Mouse (Mus musculus) heart, embryonic 15.5 days (tissue): ENCODE measurements around the gene Msrb2. TPM values are rescaled to one million over a fixed set of nuclear protein-coding genes. Genes with fewer than 3 reads are reported as not detected.

Source experiments
- ATAC-seq: fragments of 200-750 bp; cut with Nextera tagmentation; replicated peaks from 2 replicates; pipeline ENCODE4 v1.8.0; 2017; ENCODE audit warnings: low read depth, moderate TSS enrichment; ENCODE audit not compliant: insufficient number of reproducible peaks, insufficient read depth, low FRiP score
- H3K27ac ChIP-seq: fragments of 300-500 bp; sonication (generic); 2 replicates; pipeline ENCODE4 v1.5.1; 2015; ENCODE audit warnings: mild to moderate bottlenecking, inconsistent platforms
- H3K27me3 ChIP-seq: fragments of 300-500 bp; sonication (generic); 2 replicates; pipeline ENCODE4 v1.6.1; 2015; ENCODE audit warnings: inconsistent platforms
- H3K36me3 ChIP-seq: fragments of 300-500 bp; sonication (generic); 2 replicates; pipeline ENCODE4 v1.6.1; 2015; ENCODE audit warnings: mild to moderate bottlenecking, inconsistent platforms
- H3K4me1 ChIP-seq: fragments of 300-500 bp; sonication (generic); replicated peaks from 2 replicates; pipeline ENCODE4 v1.6.1; 2015; ENCODE audit warnings: inconsistent platforms
- H3K4me2 ChIP-seq: fragments of 300-500 bp; sonication (generic); 2 replicates; pipeline ENCODE4 v1.6.1; 2015; ENCODE audit warnings: inconsistent platforms, mild to moderate bottlenecking, moderate library complexity
- H3K4me3 ChIP-seq: fragments of 300-500 bp; sonication (generic); 2 replicates; pipeline ENCODE4 v1.5.1; 2015; ENCODE audit warnings: mild to moderate bottlenecking, inconsistent platforms
- H3K9ac ChIP-seq: fragments of 300-500 bp; sonication (generic); 2 replicates; pipeline ENCODE4 v1.6.1; 2015; ENCODE audit warnings: mild to moderate bottlenecking, inconsistent platforms
- H3K9me3 ChIP-seq: fragments of 300-500 bp; sonication (generic); replicated peaks from 2 replicates; pipeline ENCODE4 v1.6.1; 2016; ENCODE audit warnings: inconsistent platforms
- WGBS: fragments of 180-500 bp; shearing (Covaris S2); methylation state at CpG from one replicate; pipeline ENCODE4 v1.1.7; 2015; ENCODE audit warnings: mixed read lengths; 5-methylcytosine and 5-hydroxymethylcytosine counted together
- polyA plus RNA-seq: library from polyadenylated mRNA; unstranded; fragments of >200 nt; fragmentation: Nextera tagmentation; extraction: Ambion mirVana; gene quantifications from 2 replicates; pipeline ENCODE4 v1.2.1, GENCODE M21; 2015

Msrb2 gene
- 43.1 and 44.4 TPM in 2 replicates for polyA plus RNA-seq

DNA sequence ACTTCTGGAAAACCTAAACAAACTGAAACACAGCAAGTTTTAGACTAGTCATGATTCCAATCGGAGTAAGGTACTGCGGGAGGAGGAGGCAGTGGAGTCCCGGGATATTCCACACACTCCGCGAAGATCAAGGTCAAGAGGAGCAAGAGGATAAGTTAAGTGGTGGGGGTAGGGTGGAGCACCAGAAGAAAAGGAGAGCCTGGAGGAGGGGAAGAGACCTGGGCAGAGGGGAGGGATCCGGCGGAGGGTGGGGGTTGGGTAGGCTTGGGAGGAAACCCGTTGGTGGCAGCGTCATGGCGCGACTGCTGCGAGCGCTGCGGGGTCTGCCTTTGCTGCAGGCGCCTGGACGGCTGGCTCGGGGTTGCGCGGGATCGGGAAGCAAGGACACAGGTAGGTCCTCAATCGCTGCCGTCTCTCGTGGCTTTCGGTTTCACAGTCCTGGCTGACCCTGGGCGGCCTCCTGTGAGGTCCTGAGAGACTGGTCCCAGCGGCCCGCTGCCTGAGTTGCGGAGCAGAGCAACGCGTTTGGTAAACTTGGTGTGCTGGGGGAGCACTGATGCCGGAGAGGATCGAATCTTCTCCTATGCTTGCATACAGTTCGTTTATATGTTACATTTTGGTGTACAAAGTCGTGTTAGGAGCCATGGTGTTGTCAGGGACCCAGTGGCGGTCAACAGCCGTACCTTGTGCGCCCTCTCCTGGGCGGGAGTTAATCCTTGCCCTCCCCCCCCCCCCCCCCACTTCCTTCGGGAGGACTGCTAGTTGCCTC is at the start of gene Msrb2:
Gene Msrb2, plus strand, starts transcription at position 51 of the 769 bp plus-strand sequence.
- peak within 1 kb of the TSS; percentile 93 for H3K9ac ChIP-seq
- peak within 1 kb of the TSS; percentile 83 for H3K4me3 ChIP-seq
- ATAC-seq, result peak; percentile 86
- H3K27ac ChIP-seq, result peak within 1 kb of the TSS; percentile 92
- peak within 1 kb of the TSS; percentile 71 for H3K4me2 ChIP-seq
- H3K36me3 ChIP-seq, result no peaks in the 10 kb centered on the region
- no peaks in the 10 kb centered on the region for H3K9me3 ChIP-seq
- H3K4me1 ChIP-seq, result peaks cover 3% of the 10 kb centered on the region; the same call in 1 of the 2 replicates
- WGBS, result under 1% methylated on average over 39 of the region's 39 CpGs
- no peaks in the 10 kb centered on the region for H3K27me3 ChIP-seq

- H3K9me3 ChIP-seq, result no peaks in the 10 kb centered on the region
- no peak for ATAC-seq
- H3K27me3 ChIP-seq, result no peaks in the 10 kb centered on the region
- H3K27ac ChIP-seq, result no peak overlapping the region
- H3K36me3 ChIP-seq, result no peaks in the 10 kb centered on the region
- WGBS, result 77% methylated on average over 9 of the region's 9 CpGs
- H3K4me2 ChIP-seq, result no peak overlapping the region
- no peaks in the 10 kb centered on the region for H3K4me1 ChIP-seq
- no peak overlapping the region for H3K9ac ChIP-seq
- no peak overlapping the region for H3K4me3 ChIP-seq
Measured at GRCm38 (mm10) chr2:19322448-19322847, 48.8 kb upstream of the Msrb2 start.

GRCm38 (mm10) chr2:19326376-19326775 is 44.9 kb upstream of the Msrb2 start:
- Histone ChIP-seq H3K4me1 (no peaks in the 10 kb centered on the region), H3K27ac (no peak overlapping the region), H3K4me2 (no peak overlapping the region), H3K9ac (no peak overlapping the region), H3K4me3 (no peak overlapping the region), H3K36me3 (no peaks in the 10 kb centered on the region), H3K27me3 (no peaks in the 10 kb centered on the region), H3K9me3 (no peaks in the 10 kb centered on the region)
- no peak for ATAC-seq
- 85% methylated on average over 1 of the region's 1 CpGs for WGBS

GRCm38 (mm10) chr2:19327811-19328210 is 43.4 kb upstream of the Msrb2 start:
- no peak overlapping the region for H3K4me3 ChIP-seq
- no peak overlapping the region for H3K27ac ChIP-seq
- H3K4me2 ChIP-seq, result no peak overlapping the region
- no peaks in the 10 kb centered on the region for H3K9me3 ChIP-seq
- no peak for ATAC-seq
- H3K36me3 ChIP-seq, result no peaks in the 10 kb centered on the region
- 74% methylated on average over 4 of the region's 4 CpGs for WGBS
- H3K9ac ChIP-seq, result no peak overlapping the region
- H3K4me1 ChIP-seq, result no peaks in the 10 kb centered on the region
- H3K27me3 ChIP-seq, result no peaks in the 10 kb centered on the region

GRCm38 (mm10) chr2:19343901-19344635 is 27.2 kb upstream of the Msrb2 start:
- H3K9me3 ChIP-seq, result no peaks in the 10 kb centered on the region
- peak overlapping the region; percentile 59 for H3K4me2 ChIP-seq
- H3K36me3 ChIP-seq, result no peaks in the 10 kb centered on the region
- no peaks in the 10 kb centered on the region for H3K27me3 ChIP-seq
- peaks cover 5% of the 10 kb centered on the region; the same call in 1 of the 2 replicates for H3K4me1 ChIP-seq
- whole genome bisulfite sequencing, result 32% methylated on average over 10 of the region's 10 CpGs
- H3K4me3 ChIP-seq, result peak overlapping the region; percentile 33
- no peak overlapping the region for H3K9ac ChIP-seq
- 0 out of 2 replicates have a peak, but pooled peaks have one; percentile 39 for ATAC-seq
- peak overlapping the region; percentile 31; the same call in 1 of the 2 replicates for H3K27ac ChIP-seq

GRCm38 (mm10) chr2:19344636-19345413 is 26.4 kb upstream of the Msrb2 start:
- peak overlapping the region; percentile 31; the same call in 1 of the 2 replicates for H3K27ac ChIP-seq
- no peaks in the 10 kb centered on the region for H3K27me3 ChIP-seq
- H3K36me3 ChIP-seq, result no peaks in the 10 kb centered on the region
- peaks cover 5% of the 10 kb centered on the region; the same call in 1 of the 2 replicates for H3K4me1 ChIP-seq
- 26% methylated on average over 20 of the region's 20 CpGs for WGBS
- peak overlapping the region; percentile 33 for H3K4me3 ChIP-seq
- H3K9me3 ChIP-seq, result no peaks in the 10 kb centered on the region
- peak overlapping the region; percentile 59 for H3K4me2 ChIP-seq
- H3K9ac ChIP-seq, result no peak overlapping the region
- peak; percentile 66; the same call in 1 of the 2 replicates for ATAC-seq

DNA sequence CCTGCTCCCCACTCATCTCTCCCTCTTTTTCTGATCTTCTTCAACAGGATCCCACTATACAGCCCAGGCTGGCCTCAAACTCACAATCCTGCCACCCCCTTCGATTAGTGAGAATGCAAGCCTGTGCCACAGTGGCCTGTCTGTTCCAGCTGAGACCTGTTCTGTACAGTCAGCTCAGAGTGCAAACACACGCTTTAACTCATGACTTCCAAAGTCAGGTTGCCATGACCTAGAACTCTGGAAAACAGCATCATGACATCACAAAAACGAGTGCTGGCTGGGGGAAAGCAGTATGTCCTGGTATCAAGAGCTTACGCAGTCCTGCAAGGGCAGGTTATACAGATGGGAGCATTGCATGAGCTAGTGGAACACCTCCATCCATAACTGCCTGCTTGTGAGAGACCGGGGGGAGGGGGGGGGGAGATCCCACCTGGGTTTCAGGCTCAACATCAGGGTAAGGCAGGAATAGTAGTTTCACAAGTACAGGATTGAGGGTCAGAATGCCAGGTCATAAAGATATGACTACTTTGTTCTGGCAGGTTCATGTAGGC is 25.8 kb upstream of the Msrb2 start:
- 74% methylated on average over 5 of the region's 5 CpGs for WGBS
- no peaks in the 10 kb centered on the region for H3K9me3 ChIP-seq
- peaks cover 5% of the 10 kb centered on the region; the same call in 1 of the 2 replicates for H3K4me1 ChIP-seq
- no peaks in the 10 kb centered on the region for H3K27me3 ChIP-seq
- no peak for ATAC-seq
- no peak overlapping the region for H3K4me2 ChIP-seq
- no peak overlapping the region for H3K4me3 ChIP-seq
- H3K36me3 ChIP-seq, result no peaks in the 10 kb centered on the region
- no peak overlapping the region for H3K27ac ChIP-seq
- no peak overlapping the region for H3K9ac ChIP-seq

DNA sequence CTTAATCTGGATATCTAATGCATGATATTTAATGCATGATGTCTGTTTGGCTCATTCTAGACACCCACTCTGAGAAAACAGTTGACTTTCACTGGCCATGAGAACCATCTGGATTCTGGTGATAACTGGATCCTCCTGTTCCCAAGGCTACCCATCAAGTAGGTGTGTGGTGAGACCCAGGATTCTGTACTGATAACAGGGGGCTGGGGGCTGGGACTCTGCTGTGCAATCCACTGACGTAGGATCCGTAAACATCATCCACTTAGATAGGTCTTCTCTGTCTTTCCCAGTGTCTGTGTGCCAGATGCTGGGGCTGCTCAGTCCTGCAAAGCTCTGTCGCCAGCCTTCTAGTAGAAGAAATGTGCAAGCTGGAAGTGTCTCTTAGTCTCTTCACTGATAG is 22.8 kb upstream of the Msrb2 start:
- ATAC-seq, result no peak
- Histone ChIP-seq H3K9me3 (no peaks in the 10 kb centered on the region), H3K4me3 (no peak overlapping the region), H3K9ac (no peak overlapping the region), H3K27ac (no peak overlapping the region), H3K4me1 (peaks cover 5% of the 10 kb centered on the region; the same call in 1 of the 2 replicates), H3K27me3 (no peaks in the 10 kb centered on the region), H3K4me2 (no peak overlapping the region), H3K36me3 (no peaks in the 10 kb centered on the region)
- 53% methylated on average over 3 of the region's 3 CpGs for WGBS

DNA sequence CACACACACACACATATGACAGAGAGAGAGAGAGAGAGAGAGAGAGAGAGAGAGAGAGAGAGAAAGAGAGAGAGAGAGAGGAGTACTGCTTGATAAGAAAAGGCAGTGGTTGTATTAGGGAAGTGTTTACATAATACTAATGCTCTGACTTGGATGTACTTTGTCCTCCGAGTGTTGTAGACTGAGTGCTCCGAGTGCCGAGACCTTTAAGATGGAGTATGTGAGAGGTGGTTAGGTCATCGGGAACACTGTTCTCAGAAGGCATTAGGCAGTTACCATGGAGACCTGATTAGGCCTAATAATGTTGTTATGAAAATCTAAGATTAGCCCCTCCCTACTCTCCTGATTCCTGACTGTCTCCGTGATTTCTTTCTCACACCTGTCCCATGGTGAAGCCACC is 21.1 kb upstream of the Msrb2 start:
- no peak overlapping the region for H3K9ac ChIP-seq
- 72% methylated on average over 5 of the region's 5 CpGs for WGBS
- no peak overlapping the region for H3K4me2 ChIP-seq
- no peaks in the 10 kb centered on the region for H3K27me3 ChIP-seq
- no peak overlapping the region for H3K27ac ChIP-seq
- H3K4me3 ChIP-seq, result no peak overlapping the region
- no peaks in the 10 kb centered on the region for H3K9me3 ChIP-seq
- ATAC-seq, result no peak
- H3K4me1 ChIP-seq, result no peaks in the 10 kb centered on the region
- no peaks in the 10 kb centered on the region for H3K36me3 ChIP-seq

GRCm38 (mm10) chr2:19351615-19352253 is 19.5 kb upstream of the Msrb2 start:
- no peak for ATAC-seq
- no peak overlapping the region for H3K4me2 ChIP-seq
- no peak overlapping the region for H3K27ac ChIP-seq
- H3K4me1 ChIP-seq, result no peaks in the 10 kb centered on the region
- WGBS, result 82% methylated on average over 1 of the region's 1 CpGs
- no peaks in the 10 kb centered on the region for H3K36me3 ChIP-seq
- H3K4me3 ChIP-seq, result no peak overlapping the region
- no peaks in the 10 kb centered on the region for H3K9me3 ChIP-seq
- H3K9ac ChIP-seq, result no peak overlapping the region
- no peaks in the 10 kb centered on the region for H3K27me3 ChIP-seq
